Mouse (Mus musculus): Measurements from ENCODE around the gene Ddost.

DNA sequence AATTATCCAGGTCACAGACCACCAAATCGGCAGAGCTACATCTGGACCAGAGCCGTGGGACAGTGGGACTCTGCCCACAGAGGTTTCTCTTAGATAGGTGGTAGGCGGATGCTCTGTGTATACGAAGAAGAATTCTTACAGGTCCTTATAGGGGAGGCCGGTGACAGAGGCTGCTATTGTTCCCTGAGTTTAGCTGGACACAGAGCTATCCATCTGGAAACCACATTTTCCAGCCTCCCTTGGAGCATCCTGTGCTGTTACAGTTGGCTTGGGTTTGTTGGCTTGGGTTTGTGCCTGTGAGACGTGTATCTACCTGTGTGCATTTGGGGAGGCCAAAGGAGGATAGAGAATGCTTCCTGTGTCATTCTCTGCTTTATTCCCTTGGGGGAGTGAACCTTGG, 48.2 kb downstream of the Ddost start:
- TF ChIP-seq CTCF (IDR thresholded peaks at IDR 0.05; ENCODE audit: low read depth, low read length) (no peak), POLR2A (IDR thresholded peaks at IDR 0.05; ENCODE audit: insufficient read depth, low read length) (no peak), EP300 (IDR thresholded peaks at IDR 0.05; ENCODE audit: insufficient read depth, low read depth, low read length) (no peak)
